Mouse (Mus musculus): Measurements from ENCODE around the gene Ica1. TPM values are rescaled to one million over a fixed set of nuclear protein-coding genes. Genes with fewer than 3 reads are reported as not detected.

Gene Ica1
- total and polyA plus RNA-seq, 3 experiments: 3.0 to 13.6 (median 3.5) TPM

DNA sequence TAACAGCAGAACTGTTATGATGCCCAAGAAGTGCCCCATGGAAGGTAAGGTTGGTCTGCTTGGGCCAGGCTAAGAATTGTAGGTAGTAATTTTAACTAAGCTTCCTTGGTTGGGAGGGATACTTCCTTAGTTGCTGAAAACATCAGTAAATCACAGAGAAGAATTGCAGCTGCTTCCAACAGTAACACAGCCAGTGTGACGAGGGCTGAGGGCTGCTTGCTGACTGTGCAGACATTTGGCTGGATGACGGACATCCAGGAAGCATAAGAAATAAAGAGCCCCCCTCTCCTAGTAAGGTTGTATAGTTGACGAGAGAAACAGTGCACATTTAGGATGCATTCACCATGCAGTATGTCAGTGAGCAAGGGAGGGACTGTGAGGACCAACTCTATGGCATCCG is 108.9 kb downstream of the Ica1 start:
- DNase-seq (ENCODE audit: low spot score) (no peak), ATAC-seq (ENCODE audit: extremely low read depth, insufficient number of reproducible peaks, low FRiP score, poor library complexity, severe bottlenecking) (no peak)
- no peak overlapping the region for H3K4me3 ChIP-seq (ENCODE audit: low read depth, low read length)
- H3K4me1 ChIP-seq (ENCODE audit: insufficient read depth, low read depth, low read length): no peaks in the 10 kb centered on the region
- H3K27me3 ChIP-seq (ENCODE audit: insufficient read depth, low read length): peaks cover 23% of the 10 kb centered on the region
- H3K9me3 ChIP-seq (replicated peaks): no peaks in the 10 kb centered on the region
- no peak for TF ChIP-seq POLR2AphosphoS5 (IDR thresholded peaks at IDR 0.05; ENCODE audit: insufficient replicate concordance, low read depth, low read length)
- no peak for TF ChIP-seq CTCF (IDR thresholded peaks at IDR 0.05; ENCODE audit: low read depth, low read length)
- TF ChIP-seq GATA2 (IDR thresholded peaks at IDR 0.05; ENCODE audit: borderline replicate concordance, low read depth, low read length): no peak
- no peak for TF ChIP-seq GATA1 (IDR thresholded peaks at IDR 0.05; ENCODE audit: borderline replicate concordance, low read length)
- TF ChIP-seq TAL1 (conservative IDR thresholded peaks at IDR 0.05; ENCODE audit: low read depth, low read length): no peak
- no peaks in the 10 kb centered on the region for H3K36me3 ChIP-seq (replicated peaks)

DNA sequence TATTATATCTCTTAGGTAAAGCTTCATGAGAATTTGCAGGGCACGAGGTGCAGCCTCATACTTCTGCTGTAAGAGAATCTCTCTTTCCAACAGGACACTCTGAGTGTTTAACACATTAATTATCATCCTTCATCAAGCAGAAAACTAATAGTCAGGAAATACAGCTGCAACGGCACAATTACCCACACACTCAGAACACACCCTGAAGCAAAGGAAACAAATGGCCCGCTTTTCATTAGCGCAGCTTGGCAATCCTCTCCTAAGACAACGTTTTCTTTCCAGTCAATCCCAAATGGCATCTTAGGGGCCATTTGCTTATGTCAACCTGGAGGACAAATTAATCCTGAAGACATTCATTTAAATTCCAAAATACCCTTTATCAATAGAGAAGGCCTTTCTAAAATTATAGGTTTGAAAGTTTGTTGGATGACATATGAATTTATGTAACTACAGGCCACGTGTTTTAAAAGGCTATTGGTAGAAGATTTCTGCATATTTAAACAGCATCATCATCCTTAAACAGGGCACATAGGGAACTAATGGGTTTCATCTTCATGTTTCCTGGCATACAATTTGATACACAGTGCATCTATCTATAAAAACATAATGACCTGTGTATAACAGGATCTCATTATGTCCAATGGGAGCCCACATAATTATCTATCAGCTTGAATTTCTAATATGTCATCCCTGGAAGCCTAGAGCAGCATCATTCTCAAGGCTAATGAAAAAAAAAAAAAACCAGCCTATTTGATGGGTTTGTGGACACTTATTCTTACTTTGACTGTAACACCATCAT is 110.1 kb downstream of the Ica1 start:
- TF ChIP-seq POLR2AphosphoS5 (IDR thresholded peaks at IDR 0.05; ENCODE audit: insufficient replicate concordance, low read depth, low read length) (no peak), GATA2 (IDR thresholded peaks at IDR 0.05; ENCODE audit: borderline replicate concordance, low read depth, low read length) (no peak), CTCF (IDR thresholded peaks at IDR 0.05; ENCODE audit: low read depth, low read length) (no peak), GATA1 (IDR thresholded peaks at IDR 0.05; ENCODE audit: borderline replicate concordance, low read length) (no peak), TAL1 (conservative IDR thresholded peaks at IDR 0.05; ENCODE audit: low read depth, low read length) (no peak)
- Histone ChIP-seq H3K4me1 (ENCODE audit: insufficient read depth, low read depth, low read length) (no peaks in the 10 kb centered on the region), H3K9me3 (replicated peaks) (no peaks in the 10 kb centered on the region), H3K27me3 (ENCODE audit: insufficient read depth, low read length) (peaks cover 21% of the 10 kb centered on the region), H3K4me3 (ENCODE audit: low read depth, low read length) (no peak overlapping the region), H3K36me3 (replicated peaks) (no peaks in the 10 kb centered on the region)
- no peak for DNase-seq (ENCODE audit: low spot score)
- ATAC-seq (ENCODE audit: extremely low read depth, insufficient number of reproducible peaks, low FRiP score, poor library complexity, severe bottlenecking): no peak

DNA sequence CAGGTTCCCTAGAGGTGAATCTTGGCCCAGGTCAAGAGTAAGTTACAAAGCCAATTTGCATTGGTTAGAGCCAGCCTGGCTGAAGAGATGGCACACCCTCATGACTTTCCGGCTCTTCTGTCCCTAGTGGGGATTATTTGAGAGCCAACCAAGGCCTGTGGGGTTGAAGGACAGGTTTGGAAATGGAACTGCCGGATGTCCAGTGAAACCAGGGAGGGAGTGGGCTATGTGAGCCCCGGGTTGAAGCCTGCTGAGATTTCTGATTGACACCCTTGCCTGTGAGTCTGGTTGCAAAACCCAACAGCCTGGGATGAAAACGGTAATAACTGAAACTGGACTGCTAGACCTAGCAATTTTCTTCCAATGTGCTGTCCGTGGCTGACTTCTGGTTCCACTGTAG is 112.5 kb downstream of the Ica1 start:
- H3K27me3 ChIP-seq (ENCODE audit: insufficient read depth, low read length): peaks cover 28% of the 10 kb centered on the region
- ATAC-seq (ENCODE audit: extremely low read depth, insufficient number of reproducible peaks, low FRiP score, poor library complexity, severe bottlenecking): no peak
- H3K36me3 ChIP-seq (replicated peaks): no peaks in the 10 kb centered on the region
- H3K9me3 ChIP-seq (replicated peaks): no peaks in the 10 kb centered on the region
- H3K4me1 ChIP-seq (ENCODE audit: insufficient read depth, low read depth, low read length): no peaks in the 10 kb centered on the region
- H3K4me3 ChIP-seq (ENCODE audit: low read depth, low read length): no peak overlapping the region
- TF ChIP-seq CTCF (IDR thresholded peaks at IDR 0.05; ENCODE audit: low read depth, low read length): no peak
- no peak for TF ChIP-seq GATA2 (IDR thresholded peaks at IDR 0.05; ENCODE audit: borderline replicate concordance, low read depth, low read length)
- no peak for TF ChIP-seq TAL1 (conservative IDR thresholded peaks at IDR 0.05; ENCODE audit: low read depth, low read length)
- TF ChIP-seq POLR2AphosphoS5 (IDR thresholded peaks at IDR 0.05; ENCODE audit: insufficient replicate concordance, low read depth, low read length): no peak
- no peak for TF ChIP-seq GATA1 (IDR thresholded peaks at IDR 0.05; ENCODE audit: borderline replicate concordance, low read length)
- DNase-seq (ENCODE audit: low spot score): no peak

DNA sequence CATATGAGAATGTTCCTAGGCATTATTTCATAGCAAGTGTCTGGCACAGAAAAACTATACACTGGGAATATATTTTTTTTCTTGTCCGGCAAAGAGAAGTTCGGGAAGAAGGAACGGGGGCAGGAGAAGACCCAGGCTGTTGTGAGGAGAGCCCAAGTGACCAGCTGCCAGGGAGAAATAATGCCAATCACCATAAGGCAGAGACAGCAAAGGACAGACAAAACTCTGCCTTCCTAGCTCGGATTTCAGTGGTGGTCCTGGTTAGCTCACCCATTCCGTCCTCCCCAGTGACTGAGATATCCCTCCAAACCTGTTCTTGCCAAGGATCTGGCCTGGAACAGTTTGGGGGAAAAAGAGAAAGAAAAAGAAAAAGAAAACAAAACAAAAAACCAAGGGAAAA is 113.3 kb downstream of the Ica1 start:
- H3K4me1 ChIP-seq (ENCODE audit: insufficient read depth, low read depth, low read length): no peaks in the 10 kb centered on the region
- H3K36me3 ChIP-seq (replicated peaks): no peaks in the 10 kb centered on the region
- H3K4me3 ChIP-seq (ENCODE audit: low read depth, low read length): no peak overlapping the region
- H3K9me3 ChIP-seq (replicated peaks): no peaks in the 10 kb centered on the region
- H3K27me3 ChIP-seq (ENCODE audit: insufficient read depth, low read length): peaks cover 28% of the 10 kb centered on the region
- DNase-seq (ENCODE audit: low spot score) (no peak), ATAC-seq (ENCODE audit: extremely low read depth, insufficient number of reproducible peaks, low FRiP score, poor library complexity, severe bottlenecking) (no peak)
- TF ChIP-seq GATA2 (IDR thresholded peaks at IDR 0.05; ENCODE audit: borderline replicate concordance, low read depth, low read length) (no peak), GATA1 (IDR thresholded peaks at IDR 0.05; ENCODE audit: borderline replicate concordance, low read length) (no peak), CTCF (IDR thresholded peaks at IDR 0.05; ENCODE audit: low read depth, low read length) (no peak)

DNA sequence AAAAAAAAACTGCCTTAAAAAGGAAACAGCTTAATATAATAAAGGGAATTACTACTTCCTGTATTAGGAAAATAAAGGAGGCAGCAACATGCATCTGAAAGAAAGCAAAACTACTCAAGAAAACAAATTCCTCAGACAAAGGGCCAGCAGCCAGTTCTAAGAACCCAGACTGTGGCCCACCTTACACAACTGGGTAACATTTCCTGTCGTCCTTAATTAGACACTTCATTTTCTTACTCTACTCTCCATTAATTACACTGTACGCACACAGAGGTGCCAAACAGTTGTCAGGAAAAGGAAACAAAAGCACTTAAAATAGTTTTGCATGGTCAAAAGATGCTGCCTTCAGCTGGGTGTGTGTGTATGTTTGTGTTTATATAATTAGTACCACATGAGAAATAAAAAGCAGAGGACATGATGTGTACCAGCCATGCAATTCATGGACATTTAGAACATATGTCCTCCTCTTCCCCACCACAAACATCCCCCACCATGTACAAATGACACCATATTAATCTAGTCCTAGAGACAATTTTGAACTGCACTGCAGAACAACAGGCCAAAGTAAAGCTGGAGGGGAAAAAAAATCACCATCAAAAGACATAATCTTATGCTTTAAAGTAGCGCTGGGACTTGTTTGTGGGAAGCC is 115.1 kb downstream of the Ica1 start:
- no peak for DNase-seq (ENCODE audit: low spot score)
- Histone ChIP-seq H3K4me1 (ENCODE audit: insufficient read depth, low read depth, low read length) (peaks cover 2% of the 10 kb centered on the region), H3K9me3 (replicated peaks) (no peaks in the 10 kb centered on the region), H3K27me3 (ENCODE audit: insufficient read depth, low read length) (peaks cover 35% of the 10 kb centered on the region), H3K4me3 (ENCODE audit: low read depth, low read length) (no peak overlapping the region), H3K36me3 (replicated peaks) (no peaks in the 10 kb centered on the region)
- ATAC-seq (ENCODE audit: extremely low read depth, insufficient number of reproducible peaks, low FRiP score, poor library complexity, severe bottlenecking): no peak
- TF ChIP-seq GATA2 (IDR thresholded peaks at IDR 0.05; ENCODE audit: borderline replicate concordance, low read depth, low read length) (no peak), TAL1 (conservative IDR thresholded peaks at IDR 0.05; ENCODE audit: low read depth, low read length) (no peak), GATA1 (IDR thresholded peaks at IDR 0.05; ENCODE audit: borderline replicate concordance, low read length) (no peak)

DNA sequence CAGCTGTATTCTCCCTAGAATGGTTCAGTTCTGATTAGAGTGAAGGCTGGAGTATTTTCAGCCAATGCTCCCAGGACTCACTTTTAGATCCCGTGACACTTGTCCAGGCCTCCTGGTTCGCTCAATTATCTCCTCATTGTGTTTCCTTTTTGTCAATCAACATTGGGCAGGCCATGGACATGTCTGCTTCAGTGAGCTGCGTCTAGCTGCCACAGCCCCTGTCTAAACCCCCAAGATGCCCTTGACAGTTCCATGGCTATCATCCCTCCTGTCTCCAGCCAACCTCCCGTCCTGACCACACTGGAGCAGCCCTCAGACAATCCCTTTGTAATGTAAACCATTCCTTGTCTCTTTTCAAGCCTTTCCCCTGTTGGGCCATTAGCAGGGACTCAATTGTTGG is 116.9 kb downstream of the Ica1 start:
- H3K36me3 ChIP-seq (replicated peaks): no peaks in the 10 kb centered on the region
- TF ChIP-seq CTCF (IDR thresholded peaks at IDR 0.05; ENCODE audit: low read depth, low read length) (no peak), TAL1 (conservative IDR thresholded peaks at IDR 0.05; ENCODE audit: low read depth, low read length) (no peak), GATA1 (IDR thresholded peaks at IDR 0.05; ENCODE audit: borderline replicate concordance, low read length) (no peak), GATA2 (IDR thresholded peaks at IDR 0.05; ENCODE audit: borderline replicate concordance, low read depth, low read length) (no peak)
- no peaks in the 10 kb centered on the region for H3K9me3 ChIP-seq (replicated peaks)
- peaks cover 5% of the 10 kb centered on the region for H3K4me1 ChIP-seq (ENCODE audit: insufficient read depth, low read depth, low read length)
- ATAC-seq (ENCODE audit: extremely low read depth, insufficient number of reproducible peaks, low FRiP score, poor library complexity, severe bottlenecking) (no peak), DNase-seq (ENCODE audit: low spot score) (no peak)
- H3K27me3 ChIP-seq (ENCODE audit: insufficient read depth, low read length): peaks cover 45% of the 10 kb centered on the region
- H3K4me3 ChIP-seq (ENCODE audit: low read depth, low read length): no peak overlapping the region

Data from G1E (cell line).